Mouse (Mus musculus): ENCODE measurements around the gene Otulin.

Gene Otulin

DNA sequence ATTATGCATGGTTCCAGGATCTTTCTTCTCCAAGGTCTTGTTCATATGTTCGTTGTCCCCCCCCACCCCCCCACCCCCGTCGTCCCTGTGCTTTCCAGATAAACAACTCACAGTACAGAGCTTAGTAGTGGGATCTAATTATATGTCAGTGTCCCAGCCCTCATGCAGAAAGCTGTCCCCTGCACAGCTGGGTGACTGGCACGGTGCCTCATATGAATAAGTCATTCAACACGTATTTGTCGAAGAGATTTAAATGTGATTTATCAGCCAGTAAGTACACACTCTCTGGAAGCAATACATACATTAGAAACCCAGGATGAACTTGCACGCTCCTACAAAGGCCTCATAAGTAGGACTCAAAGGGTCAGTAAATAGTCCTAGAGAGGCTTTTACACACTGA, 80.6 kb downstream of the Otulin start:
- DNase-seq (ENCODE audit: low spot score), result no peak

DNA sequence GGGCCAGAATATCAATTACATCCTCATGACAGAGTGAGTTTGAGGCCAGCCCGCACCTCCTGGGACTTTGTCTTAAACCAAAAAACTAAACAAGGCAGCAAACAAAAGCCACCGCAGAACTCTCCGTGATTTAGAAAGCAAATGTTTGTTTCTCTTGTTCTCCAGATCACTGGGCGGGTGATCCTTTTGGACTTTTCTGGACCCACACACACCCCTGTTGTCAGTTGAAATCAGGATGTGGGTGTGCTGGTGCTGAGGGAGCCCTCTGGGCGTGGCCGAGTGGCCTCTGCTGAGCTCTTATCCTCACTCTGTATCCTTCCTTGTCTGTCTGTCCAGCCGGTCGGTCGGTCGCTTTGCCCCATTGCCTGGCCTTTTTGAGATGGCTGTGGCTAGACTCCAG, 81.4 kb downstream of the Otulin start:
- no peak for DNase-seq (ENCODE audit: low spot score)

DNA sequence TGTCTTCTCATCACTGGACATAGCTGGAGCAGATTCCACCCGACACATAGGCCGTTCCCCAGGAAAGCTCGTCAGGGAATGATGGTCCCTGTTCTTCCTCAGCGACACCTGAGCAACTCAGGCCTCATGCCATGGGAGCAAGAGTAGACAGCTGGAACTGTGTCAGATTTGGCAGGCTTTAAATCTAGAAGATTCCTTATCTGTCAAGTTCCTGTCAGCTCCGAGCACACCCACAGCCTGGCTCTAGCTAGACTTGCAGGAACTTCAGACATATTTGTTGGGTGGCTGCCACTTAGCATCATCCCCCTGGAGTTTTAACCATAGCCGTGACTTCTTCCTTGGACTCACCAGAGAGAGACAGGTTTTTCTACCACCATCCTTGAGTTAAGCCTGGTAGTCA, 82.4 kb downstream of the Otulin start:
- DNase-seq (ENCODE audit: low spot score), result no peak

DNA sequence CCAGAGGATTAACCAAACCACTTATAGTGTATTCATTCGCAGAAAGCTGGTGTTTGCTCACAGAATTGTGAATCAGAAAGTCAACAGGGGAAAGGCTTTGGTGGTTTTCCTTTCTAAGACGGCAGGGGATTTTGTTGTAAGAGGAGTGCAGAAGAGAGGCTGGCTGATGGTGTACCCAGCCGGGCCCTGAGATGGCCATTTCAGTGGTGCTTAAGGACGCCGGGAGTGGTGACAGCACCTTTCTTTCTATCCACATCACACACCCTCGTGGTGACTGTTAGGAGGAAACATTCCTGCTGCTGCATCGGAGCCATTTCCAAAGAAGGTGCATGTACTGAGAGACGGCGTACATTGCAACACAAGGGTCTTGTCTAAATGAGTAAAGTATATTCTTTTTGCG, 85.3 kb downstream of the Otulin start:
- DNase-seq (ENCODE audit: low spot score), result no peak

DNA sequence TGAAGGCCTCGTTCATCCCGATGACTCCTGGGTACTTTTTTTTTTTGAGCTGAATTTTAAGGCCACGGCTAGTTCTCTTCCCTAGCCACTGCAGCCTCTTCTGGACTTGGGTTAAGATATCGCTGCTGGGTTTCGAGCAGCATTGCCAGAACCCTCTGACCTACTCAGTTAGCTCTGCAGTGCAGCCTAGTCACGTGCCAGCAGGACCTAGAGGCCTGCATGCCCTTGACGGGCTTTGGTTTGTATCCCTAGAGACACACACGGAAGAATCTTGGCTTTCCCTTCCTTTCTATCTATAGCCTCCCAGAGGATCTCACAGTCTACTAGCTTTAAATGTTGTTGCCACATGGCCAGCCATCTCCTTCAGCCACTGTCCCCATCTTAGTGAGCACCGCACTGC, 90.7 kb downstream of the Otulin start:
- DNase-seq (ENCODE audit: low spot score), result no peak

DNA sequence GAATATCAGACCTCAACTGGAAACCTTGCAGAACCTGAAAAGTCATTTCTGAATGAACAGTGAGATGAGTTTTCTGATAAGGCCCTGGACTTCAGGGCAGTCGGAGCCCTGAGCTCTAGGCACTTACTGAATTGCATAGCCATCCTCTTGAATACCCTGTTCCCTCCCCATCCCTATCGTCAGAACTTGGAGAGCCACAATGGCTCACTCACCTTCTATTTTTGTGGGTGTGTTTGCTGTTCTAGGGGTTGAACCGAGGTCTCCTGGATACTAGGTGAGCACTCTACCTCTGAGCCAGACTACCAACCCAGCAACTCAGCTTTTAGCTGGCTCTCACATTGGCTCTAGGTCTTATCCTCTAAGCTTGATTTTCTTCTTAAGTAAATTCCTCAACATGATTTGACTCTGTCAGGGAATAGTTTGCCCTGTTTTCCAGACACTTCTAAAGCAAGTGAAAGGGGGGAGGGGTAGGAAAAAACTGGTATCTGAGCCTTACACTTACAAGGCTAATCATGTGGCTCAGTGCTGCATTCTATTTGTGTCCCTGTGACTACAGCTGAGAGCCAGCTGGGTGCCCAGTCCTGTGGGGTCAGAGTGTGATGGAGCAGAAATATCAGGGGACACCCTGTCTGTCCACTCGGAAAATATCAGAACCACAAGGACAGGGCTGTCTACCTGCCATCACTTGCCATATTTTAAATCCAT, 92.8 kb downstream of the Otulin start:
- DNase-seq (ENCODE audit: low spot score), result no peak

DNA sequence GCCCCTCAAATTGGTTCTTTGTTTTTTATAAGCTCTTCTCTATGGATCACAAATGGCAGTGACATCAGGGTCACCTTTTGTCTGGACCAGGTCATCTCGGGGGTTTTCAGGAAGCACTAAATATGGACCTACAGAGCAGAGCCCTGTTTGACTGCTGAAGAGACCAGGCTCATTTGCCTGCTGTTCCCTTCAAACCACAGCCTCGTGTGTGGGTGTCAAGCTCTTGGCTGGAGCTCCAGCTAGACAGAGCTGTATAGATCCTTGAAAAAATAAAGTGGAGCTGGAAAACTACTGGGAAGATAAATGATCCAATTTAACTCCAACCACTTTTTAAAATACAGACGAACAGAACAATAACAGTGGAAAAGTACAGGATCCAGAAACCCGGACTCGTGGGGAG, 93.7 kb downstream of the Otulin start:
- no peak for DNase-seq (ENCODE audit: low spot score)

DNA sequence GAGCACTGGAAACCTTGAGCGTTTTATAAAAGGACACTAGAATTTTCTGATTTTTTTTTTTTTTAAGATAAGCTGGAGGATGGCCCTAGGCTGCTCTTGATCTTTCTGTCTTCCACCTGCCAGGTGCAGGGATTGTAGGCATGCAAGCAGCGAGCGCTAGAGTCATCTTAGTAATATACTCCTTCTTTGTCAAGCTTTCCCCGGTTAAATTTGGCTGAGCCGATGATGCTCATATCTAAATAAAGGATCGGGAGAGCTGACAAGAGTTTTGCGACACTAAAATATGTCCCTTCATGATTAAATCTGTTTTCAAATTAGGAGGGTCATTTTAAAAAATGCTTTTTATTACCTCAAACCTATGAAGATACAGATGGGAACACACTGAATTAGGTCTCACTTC, 94.3 kb downstream of the Otulin start:
- no peak for DNase-seq (ENCODE audit: low spot score)

DNA sequence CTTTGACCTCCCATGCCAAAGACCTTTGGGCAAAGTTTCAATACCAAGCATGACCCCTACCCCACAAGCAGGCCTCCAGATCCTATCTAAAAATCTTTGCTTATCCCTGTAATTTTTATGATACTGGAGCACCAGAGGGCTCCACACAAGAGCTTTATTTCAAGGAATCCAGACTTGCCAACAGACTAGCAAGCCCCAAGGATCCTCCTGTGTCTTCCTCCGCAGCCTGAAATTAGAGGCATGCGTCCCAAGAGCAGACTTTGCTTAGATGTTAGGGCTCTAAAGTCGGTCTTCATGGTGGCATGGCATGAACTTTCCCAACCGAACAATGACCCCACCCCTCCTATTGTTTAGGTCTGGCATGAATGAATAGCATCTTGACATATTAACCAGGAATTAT, 94.8 kb downstream of the Otulin start:
- DNase-seq (ENCODE audit: low spot score), result no peak

DNA sequence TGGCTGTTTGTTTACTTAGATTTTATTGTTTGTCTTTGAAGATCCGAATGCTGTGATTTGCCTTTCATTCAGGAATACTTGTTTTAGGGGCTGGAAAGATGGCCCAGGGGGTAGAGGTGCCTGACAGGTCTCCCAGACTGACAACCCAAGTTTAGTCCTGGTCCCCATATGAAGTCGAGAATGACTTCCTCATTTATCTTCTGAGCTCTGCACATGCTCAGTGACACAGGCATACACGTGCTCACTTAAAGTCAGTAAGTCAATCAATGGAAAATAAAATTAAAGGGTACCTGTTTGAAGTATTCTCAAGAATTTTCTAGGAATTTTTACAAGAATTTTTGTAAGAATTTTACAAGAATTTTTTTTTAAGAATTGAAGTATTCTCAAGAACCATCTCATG, 97.5 kb downstream of the Otulin start:
- no peak for DNase-seq (ENCODE audit: low spot score)

DNA sequence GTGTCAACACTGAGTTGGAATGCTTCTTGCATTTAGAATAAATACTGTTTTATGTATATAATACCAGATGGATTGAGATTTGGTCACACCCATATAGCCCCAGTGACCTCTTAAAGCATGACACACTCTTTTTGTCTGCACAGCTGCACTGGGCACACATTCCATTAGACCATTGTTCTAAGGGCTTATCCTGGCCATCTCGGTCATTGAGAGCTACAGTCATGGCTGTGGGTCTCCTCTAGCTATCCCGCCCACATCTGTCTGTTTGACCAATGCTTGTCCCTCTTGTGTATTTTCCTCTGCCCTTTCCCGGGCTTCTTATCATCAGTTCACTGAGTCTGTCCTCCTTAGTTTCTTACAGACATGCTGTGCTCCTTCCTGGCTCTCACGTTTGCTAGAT, 100.5 kb downstream of the Otulin start:
- no peak for DNase-seq (ENCODE audit: low spot score)

DNA sequence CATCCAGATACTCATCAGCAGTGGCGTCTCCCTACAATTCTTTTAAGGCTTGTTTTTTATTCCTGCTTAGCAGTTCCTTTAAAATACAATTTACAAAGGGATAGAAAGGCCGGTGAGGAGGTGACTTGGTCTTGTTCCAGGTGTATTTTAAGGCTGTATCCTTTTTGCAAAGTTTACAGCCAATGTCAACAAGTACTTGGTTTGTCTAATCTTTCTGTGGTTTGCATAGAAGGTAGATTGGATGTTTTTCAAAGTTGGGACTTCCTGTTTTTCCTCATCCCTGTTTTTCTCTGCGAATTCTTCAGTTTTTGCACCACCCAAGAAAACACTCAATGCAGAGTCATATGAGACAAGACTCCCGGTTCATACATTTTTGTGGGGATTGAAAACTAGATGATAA, 101.6 kb downstream of the Otulin start:
- DNase-seq (ENCODE audit: low spot score), result no peak

DNA sequence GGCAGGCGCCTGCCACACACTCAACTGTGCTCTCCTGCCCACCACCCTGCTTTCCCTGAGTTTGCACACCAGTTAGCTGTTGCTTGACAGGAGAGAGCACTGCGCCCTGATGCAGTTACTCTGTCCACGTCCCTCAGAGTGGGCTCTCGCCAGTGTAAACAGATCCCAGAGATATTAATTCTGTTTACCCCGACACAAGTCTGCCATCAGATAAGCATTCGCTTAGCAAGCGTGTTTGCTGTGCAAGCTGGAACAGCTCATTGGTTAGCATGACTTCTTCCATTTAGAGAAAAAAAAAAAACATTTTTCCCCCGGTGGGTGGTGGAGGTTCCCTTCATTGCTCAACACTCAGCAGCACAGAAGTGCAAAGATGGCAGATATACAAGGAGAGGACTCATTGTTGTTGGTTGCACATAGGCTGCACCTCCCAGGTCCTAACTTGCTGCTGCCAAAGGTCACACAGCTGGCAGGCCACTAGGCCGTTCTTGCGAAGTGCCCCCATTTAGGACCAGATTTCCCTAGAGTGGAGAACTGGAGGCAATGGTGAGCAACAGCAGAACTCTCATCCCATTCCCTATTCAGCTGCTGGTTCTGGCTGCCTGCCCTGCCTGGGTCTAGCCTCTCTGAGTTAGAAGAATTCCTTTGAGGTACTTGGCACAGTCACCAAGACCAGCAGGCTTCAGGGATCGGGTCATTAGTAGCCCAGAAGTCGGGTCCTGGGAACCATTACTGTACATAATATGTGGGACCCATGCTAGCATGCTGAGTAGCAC, 105.1 kb downstream of the Otulin start:
- no peak for DNase-seq (ENCODE audit: low spot score)

DNA sequence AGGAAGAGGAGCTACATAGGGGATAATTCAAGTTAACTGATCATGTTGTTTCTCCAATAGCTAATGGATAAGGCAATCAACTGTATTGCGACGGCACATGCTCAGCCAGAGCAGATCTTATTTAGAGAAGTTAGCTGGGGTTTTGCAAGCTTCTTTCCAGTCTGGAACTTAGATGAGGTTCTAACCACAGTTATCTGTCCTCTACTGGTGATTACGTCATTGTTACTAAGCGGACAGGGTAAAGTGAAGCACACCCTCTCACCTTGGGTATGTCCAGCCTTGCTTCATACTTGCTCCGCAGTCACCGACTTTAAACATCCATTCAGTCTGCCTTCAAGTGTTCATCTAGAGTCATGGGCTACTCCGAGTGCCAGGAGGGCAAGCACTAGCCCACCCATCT, 110.6 kb downstream of the Otulin start:
- DNase-seq (ENCODE audit: low spot score), result no peak

DNA sequence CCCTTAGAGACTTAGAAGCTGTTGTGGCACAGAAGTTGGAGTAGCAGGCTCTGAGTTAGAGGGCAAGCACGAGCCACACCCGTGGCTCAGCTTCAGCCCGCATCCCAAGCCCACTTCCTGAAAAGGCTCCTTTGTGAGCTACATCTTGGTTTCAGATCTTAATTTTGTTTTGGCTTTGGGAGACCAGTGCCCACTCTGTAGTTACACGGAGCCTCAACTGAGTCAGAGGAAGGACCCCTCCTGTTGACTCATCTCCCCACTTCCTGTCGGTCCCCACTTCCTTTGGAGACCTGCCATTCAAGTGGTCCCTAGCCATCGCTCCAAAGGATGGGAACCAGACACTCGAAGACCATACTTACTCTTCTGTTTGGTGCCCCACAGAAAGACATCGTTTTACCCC, 112.5 kb downstream of the Otulin start:
- DNase-seq (ENCODE audit: low spot score), result no peak

DNA sequence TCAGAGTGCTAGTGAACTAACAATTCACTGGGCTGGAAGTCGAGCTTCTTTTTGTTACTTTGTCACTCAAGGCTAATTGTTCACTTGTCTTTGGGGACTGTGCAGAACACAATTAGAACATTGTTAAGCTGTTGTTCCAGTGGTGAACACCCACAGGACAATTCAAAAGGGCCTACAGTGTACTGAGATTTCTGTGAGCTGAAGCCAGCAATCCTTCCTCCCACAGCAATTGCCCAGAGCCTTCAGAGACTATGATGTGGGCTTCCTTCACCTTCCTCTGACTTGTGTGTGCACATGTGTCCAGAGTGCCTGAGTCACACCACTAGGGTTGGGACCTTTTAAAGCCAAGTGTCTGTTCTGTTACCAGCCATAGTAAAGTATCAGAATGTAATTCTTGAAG, 113.6 kb downstream of the Otulin start:
- DNase-seq (ENCODE audit: low spot score), result no peak

DNA sequence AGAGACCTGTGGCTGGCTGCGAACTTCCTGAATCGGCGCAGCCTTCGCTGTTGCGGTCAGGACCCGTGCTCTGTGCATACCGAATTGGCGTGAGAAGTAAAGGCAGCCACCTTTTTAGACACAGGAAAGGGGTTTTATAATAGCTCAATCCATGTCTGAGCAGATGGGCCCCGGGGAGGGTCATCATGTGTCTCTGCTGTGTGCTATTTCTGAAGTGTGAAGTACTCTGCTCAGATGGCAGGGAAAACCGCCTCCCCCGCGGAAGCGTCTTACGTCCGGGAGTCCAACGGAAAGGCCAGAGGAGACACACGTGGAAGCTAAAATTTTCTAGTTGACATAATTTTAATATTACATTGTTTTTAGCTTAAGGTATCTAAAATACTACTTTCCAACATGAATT, 121.5 kb downstream of the Otulin start:
- DNase-seq (ENCODE audit: low spot score), result no peak

DNA sequence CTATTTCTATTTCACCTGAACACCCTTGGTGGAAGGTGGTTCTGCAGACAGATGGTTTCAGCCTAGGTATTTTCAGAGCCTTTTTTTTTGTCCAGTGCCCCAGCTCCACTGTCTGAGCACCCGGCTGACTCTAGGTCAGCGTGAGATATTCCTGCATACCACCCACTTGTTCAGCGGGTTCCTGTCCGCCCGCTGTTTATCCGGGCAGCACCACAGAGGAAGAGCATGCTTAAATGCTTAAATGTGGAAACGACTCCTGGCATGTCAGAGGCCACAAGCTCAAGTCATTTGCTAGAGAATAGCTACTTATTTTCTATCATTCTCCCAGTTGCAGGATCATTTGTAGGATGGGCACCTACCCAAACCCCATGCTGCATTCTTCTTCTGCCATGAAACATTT, 122.3 kb downstream of the Otulin start:
- DNase-seq (ENCODE audit: low spot score), result no peak

DNA sequence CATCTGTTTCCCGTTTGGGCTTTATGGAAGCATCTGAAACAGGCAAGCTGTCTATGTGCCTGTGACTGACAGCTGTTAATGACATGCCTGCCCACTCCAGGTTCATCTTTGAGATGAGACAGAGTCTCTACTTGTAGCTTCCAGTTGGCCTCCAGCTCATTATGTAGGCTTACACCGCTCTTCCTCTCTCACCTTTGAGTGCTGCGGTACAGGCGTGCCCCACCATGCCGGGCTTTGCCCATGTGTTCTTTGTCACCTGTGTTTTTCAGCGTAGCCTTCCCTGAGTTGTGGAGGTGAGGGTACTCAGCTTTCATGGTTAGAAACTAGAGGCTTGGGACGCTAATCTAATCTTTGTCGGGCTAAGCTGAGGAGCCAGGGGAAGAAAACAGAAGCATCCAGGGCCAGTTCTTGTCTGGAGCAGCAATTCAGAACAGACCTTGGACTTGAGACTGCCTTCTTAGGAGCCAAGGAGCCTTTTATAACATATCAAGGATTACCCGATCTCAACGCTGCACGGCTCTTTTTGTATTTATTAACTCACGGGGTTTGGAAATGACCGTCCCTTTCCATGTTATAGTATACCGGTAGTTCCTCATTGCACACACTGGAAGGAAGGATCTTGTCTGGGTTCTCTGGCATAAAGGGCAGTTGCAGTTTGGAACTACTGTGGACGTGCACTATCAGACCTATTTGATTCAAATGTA, 123.4 kb downstream of the Otulin start:
- DNase-seq (ENCODE audit: low spot score), result no peak

DNA sequence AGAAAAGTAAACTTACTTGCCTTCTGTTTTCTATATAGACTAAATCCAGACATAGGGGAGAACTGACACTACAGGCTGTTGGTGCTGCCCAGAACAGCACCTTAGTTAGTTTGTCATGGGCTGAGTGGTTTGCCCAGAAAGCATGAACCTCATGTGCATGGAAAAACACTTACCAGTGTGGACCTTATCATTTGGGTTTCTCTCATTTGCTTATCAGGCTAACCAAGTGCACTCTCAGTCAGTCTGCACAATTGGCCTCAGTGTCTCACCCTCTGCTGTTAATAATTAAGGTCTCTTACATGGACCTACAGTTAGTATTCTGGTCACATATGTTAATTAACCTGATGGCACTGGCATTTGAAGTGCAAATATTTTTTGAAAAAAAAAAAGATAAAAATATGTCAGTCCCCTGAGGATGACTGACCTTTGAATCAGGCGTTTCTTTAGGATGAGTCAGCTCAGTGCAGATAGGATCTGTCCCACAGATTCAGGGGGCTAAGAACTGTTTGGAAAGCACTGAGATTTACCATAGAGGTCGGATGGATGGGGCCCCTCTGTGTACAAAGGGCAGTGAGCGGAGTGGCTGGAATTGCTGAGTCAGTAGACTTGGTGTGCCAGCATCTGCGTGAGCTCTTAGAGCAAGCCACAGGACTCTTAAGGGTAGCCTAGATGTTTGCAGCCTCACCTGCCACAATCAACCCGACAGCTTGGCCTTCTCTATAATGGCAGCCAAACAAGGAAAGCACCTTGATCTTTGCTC, 124.2 kb downstream of the Otulin start:
- DNase-seq (ENCODE audit: low spot score), result no peak

DNA sequence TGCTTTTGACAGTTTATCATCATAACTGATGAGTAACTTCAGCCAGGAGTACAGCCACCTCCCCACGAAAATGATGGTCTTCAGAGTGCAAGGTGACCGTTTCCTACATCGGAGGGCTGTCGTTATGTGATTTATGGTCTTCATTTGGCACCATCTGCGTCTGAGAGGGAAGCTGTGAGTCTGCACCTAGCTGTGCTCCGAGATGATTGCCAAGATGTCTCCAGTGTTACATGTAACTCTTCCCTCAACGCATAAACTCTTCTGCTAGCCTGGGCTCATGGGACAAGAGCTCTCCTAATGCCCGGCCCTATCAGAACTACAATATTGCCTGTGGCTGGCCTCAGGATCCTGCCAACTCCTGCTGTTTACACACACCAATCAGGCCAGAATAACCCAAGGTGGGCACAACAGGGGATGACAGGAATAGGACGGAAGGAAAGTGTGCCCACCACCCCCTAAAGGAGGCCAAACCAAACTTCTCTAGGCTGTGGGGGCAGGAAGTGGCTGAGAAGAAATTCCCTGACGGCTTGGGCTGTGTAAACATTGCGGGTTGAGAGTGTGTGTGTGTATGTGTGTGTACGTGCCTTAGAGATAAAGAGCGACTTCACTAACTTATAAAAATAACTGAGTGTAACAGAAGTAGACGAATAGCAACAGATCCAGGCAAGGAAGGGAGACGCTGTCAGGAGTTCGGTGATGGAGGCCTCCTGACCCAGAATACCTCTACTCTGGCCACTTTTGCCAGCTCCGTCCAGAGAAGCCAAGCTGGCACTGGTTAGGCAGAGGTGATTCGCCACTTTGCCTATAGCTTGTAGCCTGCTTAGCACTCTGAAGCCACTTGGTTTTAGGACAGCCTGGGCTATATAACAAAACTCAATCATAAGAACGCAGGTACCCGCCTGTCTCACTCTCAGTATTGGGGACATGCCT, 126.4 kb downstream of the Otulin start:
- no peak for DNase-seq (ENCODE audit: low spot score)

Data from lung, postnatal 25 days (tissue).